Mouse (Mus musculus): ENCODE measurements around the gene Nlrp4a.
"Not testable (repeated sequence)": the region's sequence is repeated elsewhere in the genome, so short reads cannot be mapped to it uniquely, and the experiment has no call there.

Gene Nlrp4a

GRCm38 (mm10) chr7:26434813-26435212, at the start of gene Nlrp4a:
Nlrp4a (plus strand) TSS chr7:26435113.
- DNase-seq, result no peak

GRCm38 (mm10) chr7:26386691-26387090, 48.2 kb upstream of the Nlrp4a start:
- not testable (repeated sequence) for DNase-seq

- not testable (repeated sequence) for DNase-seq
These were observed 43.8 kb upstream of the Nlrp4a start for GRCm38 (mm10) chr7:26391137-26391536.

GRCm38 (mm10) chr7:26391811-26392210, 43.1 kb upstream of the Nlrp4a start:
- DNase-seq, result not testable (repeated sequence)

GRCm38 (mm10) chr7:26403600-26403999, 31.3 kb upstream of the Nlrp4a start, which contains the start of gene Nlrp9c:
Nlrp9c (minus strand) TSS chr7:26403700.
- not testable (repeated sequence) for DNase-seq

- DNase-seq, result no peak
These were observed 41.8 kb downstream of the Nlrp4a start for GRCm38 (mm10) chr7:26476690-26477089.

GRCm38 (mm10) chr7:26489514-26489913, 54.6 kb downstream of the Nlrp4a start:
- DNase-seq, result not testable (repeated sequence)
